Mouse (Mus musculus) lung, postnatal 10 days (tissue): ENCODE results near the gene Pmm2.
A peak's percentile ranks its signal among the peaks of the same experiment; 100 is the strongest.

ENCODE experiments used
- DNase-seq: peaks from one replicate; pipeline ENCODE4 v3.0.0; 2021

The Pmm2 gene

DNA sequence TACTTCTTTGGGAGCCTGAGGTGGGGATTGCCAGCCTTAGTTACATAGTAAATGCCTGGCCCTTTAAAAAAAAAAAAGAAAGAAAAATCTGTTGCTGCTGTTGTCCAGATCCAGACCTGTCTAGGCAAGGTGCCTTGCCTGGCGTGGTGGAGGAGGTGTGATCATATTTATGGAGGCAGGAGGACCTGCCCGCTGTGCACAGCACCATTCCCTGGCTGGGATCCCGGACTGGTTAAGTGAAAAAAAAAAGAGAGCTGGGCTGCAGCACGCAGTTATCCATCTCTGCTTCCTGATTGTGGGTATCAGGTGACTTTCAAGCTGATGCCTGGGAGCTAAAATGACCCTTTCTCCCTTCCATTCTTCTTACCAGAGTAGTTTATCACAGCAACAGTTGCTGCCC is 47.6 kb downstream of the Pmm2 start:
- DNase-seq: no peak

DNA sequence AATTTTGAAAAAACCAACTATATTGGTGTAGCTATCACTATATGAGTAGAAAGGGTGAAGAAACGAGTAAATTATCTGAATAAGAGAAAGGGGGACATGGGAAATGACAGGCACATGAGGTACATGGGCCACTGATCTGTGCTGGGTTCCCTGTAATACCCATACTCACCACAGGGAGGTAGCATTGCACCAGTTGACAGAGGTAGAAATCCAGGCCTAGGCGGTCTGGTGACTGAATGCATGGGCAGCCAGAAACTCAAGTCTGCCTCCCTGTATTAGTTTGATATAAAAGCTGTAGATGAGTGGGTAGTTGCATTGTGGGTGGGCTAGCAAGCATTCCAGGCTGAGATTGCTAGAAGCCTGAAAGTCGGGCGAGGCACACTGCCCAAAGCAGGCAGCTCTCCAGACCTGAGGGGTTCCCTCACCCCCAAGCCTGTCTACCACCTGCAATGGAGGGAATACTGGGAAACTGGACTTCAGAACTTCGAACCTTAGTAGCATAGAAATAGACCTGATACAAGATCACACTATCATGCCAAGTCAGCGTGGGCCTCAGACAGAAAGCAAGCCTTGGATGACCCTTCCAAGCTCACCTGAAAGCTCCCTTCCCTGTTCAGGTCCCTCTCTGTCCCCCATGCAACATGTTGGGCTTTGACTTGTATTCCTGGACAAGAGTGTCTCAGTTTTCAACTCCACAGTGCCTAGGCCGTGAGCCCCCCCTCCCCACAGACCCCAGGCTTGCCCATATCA is 48.8 kb downstream of the Pmm2 start:
- peak; percentile 86 for DNase-seq

DNA sequence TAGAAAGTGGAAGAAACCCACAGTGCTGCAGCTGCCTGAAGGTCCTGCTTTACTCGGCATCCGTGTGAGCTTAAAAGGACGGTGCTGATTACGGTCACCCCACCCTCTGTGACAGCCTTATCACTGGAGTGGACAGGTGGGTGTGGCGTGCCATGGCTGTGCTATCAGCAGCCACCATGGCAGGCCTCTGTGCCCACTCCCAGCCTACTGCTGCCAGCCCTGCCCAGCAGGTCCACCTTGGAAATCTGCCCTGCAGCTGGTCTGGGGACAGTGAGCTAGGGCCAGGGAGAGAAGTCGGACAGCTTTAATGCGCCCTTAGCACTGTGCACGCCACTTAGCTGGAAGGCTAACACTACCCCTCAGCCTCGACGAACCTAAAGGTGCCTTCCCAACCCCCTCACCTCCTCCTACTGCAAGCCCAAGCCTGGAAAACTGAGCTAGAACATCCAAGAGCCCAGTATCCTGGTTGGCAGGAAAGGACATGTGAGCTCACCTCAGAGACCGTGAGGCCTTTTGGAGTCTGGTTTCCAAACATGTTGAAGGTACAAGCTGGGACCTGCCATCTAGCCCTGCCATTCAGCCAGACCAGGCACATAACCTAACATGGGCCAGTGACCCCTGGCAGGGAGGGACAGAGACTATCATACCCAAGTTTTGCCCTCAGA is 49.5 kb downstream of the Pmm2 start:
- no peak for DNase-seq

DNA sequence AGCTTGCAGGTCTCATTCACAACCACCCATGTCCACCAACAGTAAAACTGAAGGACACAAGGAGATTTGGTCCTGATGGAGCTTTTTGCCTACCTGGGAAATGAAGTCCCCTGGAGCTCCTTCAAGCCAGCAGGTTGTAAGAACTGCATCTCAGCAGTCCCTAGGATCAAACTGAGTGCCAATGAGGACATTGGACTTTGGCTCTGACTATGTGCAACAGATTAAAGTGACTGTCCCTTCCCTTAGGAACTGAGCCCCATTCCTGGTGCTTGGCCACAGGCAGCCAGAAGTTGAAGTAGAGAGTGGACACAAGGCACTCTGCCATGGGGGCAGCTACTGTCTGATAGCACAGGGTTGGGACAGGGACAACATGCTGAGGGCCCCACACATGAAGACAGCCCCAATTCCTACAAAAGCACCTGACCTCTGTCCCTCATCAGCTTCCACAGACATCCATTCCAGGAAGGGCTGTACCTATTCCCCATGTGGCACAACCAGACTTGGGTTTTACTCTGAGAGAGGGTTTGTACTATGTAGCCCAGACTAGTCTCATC is 50.2 kb downstream of the Pmm2 start:
- DNase-seq: no peak

DNA sequence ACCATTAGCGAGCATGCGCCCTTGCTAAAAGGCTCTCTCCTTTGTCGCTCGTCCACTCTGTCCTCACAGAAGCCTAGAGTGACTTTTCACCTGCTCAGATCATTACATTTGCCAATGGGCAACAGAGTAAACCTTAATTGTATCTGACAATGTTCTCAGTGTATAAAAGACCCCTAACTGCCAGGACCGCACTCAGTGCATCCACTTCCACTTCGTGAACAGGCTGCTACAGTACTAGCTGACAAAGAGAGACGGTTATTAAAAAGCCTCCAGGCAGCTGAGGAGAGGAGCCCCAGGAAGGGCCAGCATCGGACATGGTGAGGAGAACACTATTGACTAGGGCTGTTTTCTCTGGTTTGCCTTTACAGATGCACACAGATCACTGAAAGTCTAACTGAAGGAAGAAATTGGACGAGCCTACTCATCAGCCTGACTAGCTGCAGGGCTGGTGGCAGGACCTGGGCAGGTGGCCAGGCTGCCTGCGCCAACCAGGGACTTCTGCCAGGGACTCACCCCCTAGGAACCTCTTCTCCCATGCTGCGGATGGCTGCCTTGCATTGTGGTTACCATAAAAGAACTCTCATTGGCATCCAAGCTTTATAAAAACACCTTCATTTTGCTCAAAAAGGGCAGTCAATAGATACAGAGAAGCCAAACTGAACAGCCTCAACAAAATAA is 52.6 kb downstream of the Pmm2 start:
- no peak for DNase-seq

DNA sequence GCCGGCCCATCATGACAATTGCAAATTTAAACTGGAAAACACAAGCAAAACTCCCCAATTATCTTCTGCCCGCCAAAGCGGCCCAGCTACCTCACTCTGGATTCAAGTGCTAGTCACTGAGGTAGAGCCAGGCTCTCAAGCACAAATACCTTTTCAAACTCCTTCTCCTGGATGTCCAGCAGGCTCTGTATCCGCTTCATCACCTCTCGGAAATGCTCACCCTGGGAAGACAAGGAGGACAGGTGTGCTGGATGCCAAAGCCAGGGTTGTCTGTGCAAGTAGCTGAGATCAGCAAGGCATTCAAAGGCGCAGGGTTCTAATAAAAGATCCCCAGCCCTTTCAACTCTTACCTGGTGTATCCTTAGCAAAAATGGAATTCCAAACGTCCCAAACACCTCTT is 53.7 kb downstream of the Pmm2 start:
- DNase-seq: no peak

DNA sequence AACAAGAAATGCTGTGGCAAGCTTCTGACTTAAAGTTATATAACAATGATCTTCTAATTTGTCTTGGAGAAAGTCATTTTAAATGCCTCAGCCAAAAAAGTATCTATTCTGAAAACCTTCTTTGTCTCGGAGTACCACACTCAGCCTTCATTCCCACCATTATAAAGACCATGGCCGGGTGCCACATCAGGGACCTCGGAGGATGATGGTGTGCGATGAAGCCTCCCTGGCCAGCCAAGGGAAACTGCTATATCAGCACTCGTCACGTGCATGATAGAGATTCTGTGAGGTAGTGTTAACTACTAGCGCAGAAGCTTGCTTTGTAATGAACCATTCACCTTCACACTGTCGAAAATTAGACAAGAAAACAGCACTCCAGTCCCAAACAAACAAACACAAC is 62.1 kb downstream of the Pmm2 start:
- no peak for DNase-seq

DNA sequence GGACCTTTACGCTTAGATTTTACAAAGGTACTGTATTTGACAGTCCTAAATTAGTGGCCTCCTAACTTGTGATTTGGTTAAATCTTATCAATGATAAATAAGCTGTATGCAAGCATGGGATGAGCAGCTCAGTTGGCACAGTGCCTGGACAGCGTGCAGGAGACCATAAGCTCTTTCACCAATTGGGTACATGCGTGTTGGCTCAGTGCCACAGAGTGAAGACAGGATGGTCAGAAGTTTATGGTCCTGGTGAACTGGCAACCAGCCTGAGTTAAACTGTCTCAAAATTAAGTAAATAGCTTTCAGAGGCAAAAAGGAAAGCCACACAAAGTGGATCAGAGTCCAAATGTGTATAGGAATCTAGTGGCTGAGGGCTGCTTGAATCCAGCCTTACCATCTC is 63.1 kb downstream of the Pmm2 start:
- no peak for DNase-seq

DNA sequence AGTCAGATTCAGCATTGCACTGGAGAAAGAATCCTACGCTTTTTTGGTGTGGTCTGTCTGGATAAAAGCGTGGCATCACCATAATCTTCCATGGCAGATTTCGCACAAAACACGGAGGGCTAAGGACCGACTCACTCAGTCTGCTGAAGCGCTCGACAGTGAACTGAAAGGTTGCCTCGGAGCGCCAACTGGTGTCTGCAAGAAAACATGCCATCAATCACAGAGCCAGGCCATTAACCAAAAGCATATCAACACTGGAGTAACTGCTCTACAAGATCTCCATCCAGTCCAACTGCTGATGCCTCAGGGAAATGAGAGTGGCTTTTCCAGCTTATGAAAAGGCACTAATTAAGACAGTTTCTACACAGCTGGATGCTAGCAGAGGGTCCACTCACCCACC is 74.5 kb downstream of the Pmm2 start:
- DNase-seq: no peak
